Mouse (Mus musculus) small intestine, adult 2 months (tissue): ENCODE results near the gene Stn1. TPM values are rescaled to one million over a fixed set of nuclear protein-coding genes. Genes with fewer than 3 reads are reported as not detected.

ENCODE experiments used
- H3K27ac ChIP-seq: fragments of 200-500 bp; 2 replicates; pipeline ENCODE4 v1.5.1; 2012; ENCODE audit warnings: low read depth, low read length, control low read depth, inconsistent platforms; ENCODE audit not compliant: insufficient read depth
- H3K27me3 ChIP-seq: fragments of 200-500 bp; 2 replicates; pipeline ENCODE4 v1.6.1; 2012; ENCODE audit warnings: mild to moderate bottlenecking, moderate library complexity, low read length, inconsistent platforms; ENCODE audit not compliant: control insufficient read depth, insufficient read depth
- H3K36me3 ChIP-seq: fragments of 200-500 bp; 2 replicates; pipeline ENCODE4 v1.6.1; 2012; ENCODE audit warnings: mild to moderate bottlenecking, low read length, control low read depth, inconsistent platforms; ENCODE audit not compliant: control insufficient read depth, insufficient read depth
- H3K4me1 ChIP-seq: fragments of 200-500 bp; 2 replicates; pipeline ENCODE4 v1.6.1; 2012; ENCODE audit warnings: low read length, inconsistent platforms, mixed read lengths; ENCODE audit not compliant: control insufficient read depth, insufficient read depth, insufficient read length
- H3K4me3 ChIP-seq: fragments of 200-500 bp; 2 replicates; pipeline ENCODE4 v1.5.1; 2012; ENCODE audit warnings: low read depth, mild to moderate bottlenecking, control low read depth, inconsistent platforms, low read length, moderate library complexity
- CTCF ChIP-seq: fragments of 200-500 bp; IDR thresholded peaks from 2 replicates; pipeline ENCODE4 v1.5.1; 2012; ENCODE audit warnings: low read depth, mild to moderate bottlenecking, control low read depth, inconsistent platforms, low read length, moderate library complexity, mixed read lengths; ENCODE audit not compliant: insufficient replicate concordance, insufficient read length; ENCODE audit errors: extremely low read depth
- POLR2A ChIP-seq: fragments of 200-500 bp; IDR thresholded peaks from 2 replicates; pipeline ENCODE4 v1.6.1; 2012; ENCODE audit warnings: low read depth, mild to moderate bottlenecking, control low read depth, inconsistent platforms, low read length, moderate library complexity
- WGBS: fragments of 180-500 bp; shearing (Covaris S2); methylation state at CpG from one replicate; pipeline ENCODE4 v1.1.7; 2018; 5-methylcytosine and 5-hydroxymethylcytosine counted together
- polyA plus RNA-seq: library from polyadenylated mRNA; depleted of rRNA; stranded (reverse); fragments of >200 nt; gene quantifications from 2 replicates; pipeline ENCODE4 v1.2.3, GENCODE M21; 2012

Stn1 gene
- polyA plus RNA-seq, 1 experiment: 15.0 TPM

- no peaks in the 10 kb centered on the region for H3K36me3 ChIP-seq
- TF ChIP-seq CTCF: no peak
- TF ChIP-seq POLR2A: no peak
- no peaks in the 10 kb centered on the region for H3K4me1 ChIP-seq
- H3K4me3 ChIP-seq: no peak overlapping the region
- no peak overlapping the region for H3K27ac ChIP-seq
- 76% methylated on average over 3 of the region's 3 CpGs for WGBS
- H3K27me3 ChIP-seq: no peaks in the 10 kb centered on the region
These were observed 7.7 kb upstream of the Stn1 start for GRCm38 (mm10) chr19:47545055-47545454.

- no peak for TF ChIP-seq CTCF
- TF ChIP-seq POLR2A: no peak
- Histone ChIP-seq H3K27ac (no peak overlapping the region), H3K36me3 (no peaks in the 10 kb centered on the region), H3K4me3 (no peak overlapping the region), H3K4me1 (peaks cover 5% of the 10 kb centered on the region; the same call in 1 of the 2 replicates), H3K27me3 (no peaks in the 10 kb centered on the region)
- WGBS: 83% methylated on average over 7 of the region's 7 CpGs
These were observed 5.1 kb upstream of the Stn1 start for GRCm38 (mm10) chr19:47542441-47542840.

GRCm38 (mm10) chr19:47538801-47539200, 1.5 kb upstream of the Stn1 start:
- Histone ChIP-seq H3K27me3 (no peaks in the 10 kb centered on the region), H3K36me3 (no peaks in the 10 kb centered on the region), H3K27ac (no peak overlapping the region), H3K4me3 (no peak overlapping the region), H3K4me1 (peaks cover 12% of the 10 kb centered on the region; the same call in 1 of the 2 replicates)
- WGBS: 31% methylated on average over 6 of the region's 6 CpGs
- TF ChIP-seq CTCF (no peak), POLR2A (no peak)

GRCm38 (mm10) chr19:47537879-47538278, 572 bp upstream of the Stn1 start:
- Histone ChIP-seq H3K27ac (peak overlapping the region; percentile 77; the same call in 1 of the 2 replicates), H3K4me1 (peaks cover 16% of the 10 kb centered on the region; the same call in 1 of the 2 replicates), H3K4me3 (no peak overlapping the region), H3K27me3 (no peaks in the 10 kb centered on the region), H3K36me3 (no peaks in the 10 kb centered on the region)
- WGBS: 44% methylated on average over 6 of the region's 6 CpGs
- TF ChIP-seq CTCF (no peak), POLR2A (no peak)

- WGBS: 3% methylated on average over 39 of the region's 39 CpGs
- Histone ChIP-seq H3K36me3 (no peaks in the 10 kb centered on the region), H3K4me3 (peak overlapping the region; percentile 79), H3K4me1 (peaks cover 16% of the 10 kb centered on the region; the same call in 1 of the 2 replicates), H3K27me3 (no peaks in the 10 kb centered on the region), H3K27ac (peak overlapping the region; percentile 87)
- TF ChIP-seq CTCF (no peak), POLR2A (peak; percentile 63; the same call in 1 of the 2 replicates)
These were observed 597 bp downstream of the Stn1 start for GRCm38 (mm10) chr19:47536521-47537299.

- Histone ChIP-seq H3K4me1 (peaks cover 16% of the 10 kb centered on the region; the same call in 1 of the 2 replicates), H3K36me3 (no peaks in the 10 kb centered on the region), H3K27me3 (no peaks in the 10 kb centered on the region), H3K4me3 (no peak overlapping the region), H3K27ac (peak overlapping the region; percentile 40)
- WGBS: 19% methylated on average over 1 of the region's 1 CpGs
- no peak for TF ChIP-seq CTCF
- TF ChIP-seq POLR2A: no peak
These were observed 3.2 kb downstream of the Stn1 start for GRCm38 (mm10) chr19:47534131-47534530.

- Histone ChIP-seq H3K27ac (no peak overlapping the region), H3K4me1 (peaks cover 10% of the 10 kb centered on the region; the same call in 1 of the 2 replicates), H3K4me3 (no peak overlapping the region), H3K27me3 (no peaks in the 10 kb centered on the region), H3K36me3 (no peaks in the 10 kb centered on the region)
- WGBS: 94% methylated on average over 3 of the region's 3 CpGs
- no peak for TF ChIP-seq POLR2A
- TF ChIP-seq CTCF: peak; percentile 54; the same call in 1 of the 2 replicates
These were observed 4.9 kb downstream of the Stn1 start for GRCm38 (mm10) chr19:47532449-47532848.
